ENCODE assay signal across 10 mouse cellular contexts in genomic region chr1:191989060-191989459, GRCm38 (mm10). TPM values are rescaled to one million over a fixed set of nuclear protein-coding genes. Genes with fewer than 3 reads are reported as not detected.
A peak's percentile ranks its signal among the peaks of the same experiment; 100 is the strongest.
DNase-seq lines count a peak whose midpoint lies in the region; ATAC-seq and TF ChIP-seq lines count a peak whose summit lies in the region.
"Had no signal": no experiment of that assay in that cellular context is flagged by ENCODE, and none has a peak within 500 bp of the region (broad histone marks: within the 10 kb centered on the region; RNA-seq: fewer than 3 reads in every experiment).

No protein-coding gene starts in this region.

- peak overlapping the region; percentile 71; the same call in 1 of the 2 replicates for H3K4me3 ChIP-seq in kidney, embryonic 16.5 days (ENCODE audit: low read length)
- no peak overlapping the region for H3K4me3 ChIP-seq in kidney, adult 2 months (ENCODE audit: insufficient read depth, low read depth, low read length)
- H3K4me3 ChIP-seq in embryonic facial prominence, embryonic 13.5 days: no peak overlapping the region
- H3K4me3 ChIP-seq in intestine, embryonic 16.5 days (ENCODE audit: low read length): no peak overlapping the region
- no peak overlapping the region for H3K4me3 ChIP-seq in midbrain, embryonic 15.5 days

- no peak for TF ChIP-seq POLR2A in kidney, adult 2 months (IDR thresholded peaks at IDR 0.05; ENCODE audit: low read depth, low read length)

- no peaks in the 10 kb centered on the region for H3K36me3 ChIP-seq in kidney, embryonic 16.5 days (ENCODE audit: insufficient read depth, low read length)
- no peaks in the 10 kb centered on the region for H3K36me3 ChIP-seq in kidney, adult 2 months (ENCODE audit: control insufficient read depth, insufficient read depth, low read length)
- H3K36me3 ChIP-seq in embryonic facial prominence, embryonic 13.5 days: no peaks in the 10 kb centered on the region
- H3K36me3 ChIP-seq in intestine, embryonic 16.5 days (ENCODE audit: control insufficient read depth, insufficient read depth, low read length): no peaks in the 10 kb centered on the region
- H3K36me3 ChIP-seq in midbrain, embryonic 15.5 days (replicated peaks): no peaks in the 10 kb centered on the region

- H3K27ac ChIP-seq in kidney, embryonic 16.5 days (ENCODE audit: low read length): no peak overlapping the region
- no peak overlapping the region for H3K27ac ChIP-seq in kidney, adult 2 months (ENCODE audit: insufficient read depth, low read depth, low read length)
- no peak overlapping the region for H3K27ac ChIP-seq in embryonic facial prominence, embryonic 13.5 days
- H3K27ac ChIP-seq in intestine, embryonic 16.5 days (ENCODE audit: low read length): 0 out of 2 replicates have a peak overlapping the region, but pooled peaks have one; percentile 4
- no peak overlapping the region for H3K27ac ChIP-seq in midbrain, embryonic 15.5 days

- ATAC-seq in kidney, embryonic 16.5 days (ENCODE audit: low FRiP score, low TSS enrichment): no peak
- ATAC-seq in embryonic facial prominence, embryonic 13.5 days (ENCODE audit: insufficient number of reproducible peaks, insufficient read depth, low FRiP score, low TSS enrichment, low read depth): no peak
- ATAC-seq in intestine, embryonic 16.5 days: no peak
- no peak for ATAC-seq in midbrain, embryonic 15.5 days (replicated peaks)

- no peak for DNase-seq in kidney, adult 2 months
- no peak for DNase-seq in gastrocnemius, postnatal 4 days (ENCODE audit: low spot score in 2 of 2)
- DNase-seq in right cerebral cortex, postnatal 25 days: no peak
- DNase-seq in urinary bladder, postnatal 36 days (ENCODE audit: low spot score in 2 of 2): no peak
- DNase-seq: lung, adult 18-20 months had no signal

- peaks cover 14% of the 10 kb centered on the region for H3K4me1 ChIP-seq in kidney, embryonic 16.5 days (ENCODE audit: insufficient read depth, low read length)
- no peaks in the 10 kb centered on the region; the same call in 1 of the 2 replicates for H3K4me1 ChIP-seq in kidney, adult 2 months (ENCODE audit: control insufficient read depth, insufficient read depth, low read length)
- 0 out of 2 replicates have a peak, but pooled peaks cover 3% of the 10 kb centered on the region for H3K4me1 ChIP-seq in embryonic facial prominence, embryonic 13.5 days
- H3K4me1 ChIP-seq in intestine, embryonic 16.5 days (ENCODE audit: control insufficient read depth, insufficient read depth, low read length): peaks cover 7% of the 10 kb centered on the region; the same call in 1 of the 2 replicates
- no peaks in the 10 kb centered on the region for H3K4me1 ChIP-seq in midbrain, embryonic 15.5 days

- no peaks in the 10 kb centered on the region; the same call in 1 of the 2 replicates for H3K27me3 ChIP-seq in kidney, embryonic 16.5 days (ENCODE audit: insufficient read depth, low read length)
- H3K27me3 ChIP-seq in kidney, adult 2 months (replicated peaks; ENCODE audit: control insufficient read depth, insufficient read depth, low read length): no peaks in the 10 kb centered on the region
- H3K27me3 ChIP-seq in embryonic facial prominence, embryonic 13.5 days: peaks cover 8% of the 10 kb centered on the region; the same call in 1 of the 2 replicates
- H3K27me3 ChIP-seq in intestine, embryonic 16.5 days (replicated peaks; ENCODE audit: control insufficient read depth, insufficient read depth, low read length): no peaks in the 10 kb centered on the region
- 0 out of 2 replicates have a peak, but pooled peaks cover 4% of the 10 kb centered on the region for H3K27me3 ChIP-seq in midbrain, embryonic 15.5 days (replicated peaks)

- no peaks in the 10 kb centered on the region for H3K9me3 ChIP-seq in kidney, embryonic 16.5 days (ENCODE audit: low read length)
- no peaks in the 10 kb centered on the region for H3K9me3 ChIP-seq in embryonic facial prominence, embryonic 13.5 days
- no peaks in the 10 kb centered on the region for H3K9me3 ChIP-seq in intestine, embryonic 16.5 days (ENCODE audit: control insufficient read depth, low read length)
- H3K9me3 ChIP-seq in midbrain, embryonic 15.5 days: no peaks in the 10 kb centered on the region

- H3K9ac ChIP-seq in kidney, embryonic 16.5 days (replicated peaks; ENCODE audit: low read length): no peak overlapping the region
- H3K9ac ChIP-seq in embryonic facial prominence, embryonic 13.5 days: no peak overlapping the region
- H3K9ac ChIP-seq in intestine, embryonic 16.5 days (ENCODE audit: low read depth, low read length): no peak overlapping the region
- no peak overlapping the region for H3K9ac ChIP-seq in midbrain, embryonic 15.5 days

- 86% methylated on average over 5 of the region's 5 CpGs for WGBS in kidney, embryonic 16.5 days
- WGBS in kidney, adult 2 months: 88% methylated on average over 5 of the region's 5 CpGs
- WGBS in embryonic facial prominence, embryonic 13.5 days: 91% methylated on average over 5 of the region's 5 CpGs
- 86% methylated on average over 5 of the region's 5 CpGs for WGBS in intestine, embryonic 16.5 days
- WGBS in midbrain, embryonic 15.5 days: 93% methylated on average over 5 of the region's 5 CpGs

- TF ChIP-seq CTCF in kidney, adult 2 months (conservative IDR thresholded peaks at IDR 0.05; ENCODE audit: insufficient read depth, insufficient read length, low read depth, low read length): no peak

- H3K4me2 ChIP-seq in kidney, embryonic 16.5 days (replicated peaks; ENCODE audit: low read depth, low read length): peak overlapping the region; percentile 76; the same call in 1 of the 2 replicates
- H3K4me2 ChIP-seq in embryonic facial prominence, embryonic 13.5 days: peak overlapping the region; percentile 66
- H3K4me2 ChIP-seq in intestine, embryonic 16.5 days (ENCODE audit: low read depth, low read length): peak overlapping the region; percentile 71; the same call in 1 of the 2 replicates
- peak overlapping the region; percentile 59 for H3K4me2 ChIP-seq in midbrain, embryonic 15.5 days

RNA-seq across cellular contexts. Expression of gene Rd3, which starts 11.9 kb away (rescaled TPM):
- polyA plus RNA-seq in kidney, embryonic 16.5 days (2015; fragmentation: Nextera tagmentation; extraction: Ambion mirVana): 0.55 TPM in 2 replicates
- 0.41 and 0.88 TPM in 2 replicates for polyA plus RNA-seq in kidney, adult 2 months (2012; rRNA removed)
- polyA plus RNA-seq in embryonic facial prominence, embryonic 13.5 days (2015; fragmentation: Nextera tagmentation; extraction: Ambion mirVana): 1.7 and 3.8 TPM in 2 replicates
- 0.31 and 0.42 TPM in 2 replicates for polyA plus RNA-seq in intestine, embryonic 16.5 days (2015; fragmentation: Nextera tagmentation; extraction: Ambion mirVana)
- polyA plus RNA-seq in midbrain, embryonic 15.5 days (2015; fragmentation: Nextera tagmentation; extraction: Ambion mirVana): 2.9 and 3.1 TPM in 2 replicates
- total RNA-seq in gastrocnemius, postnatal 4 days (2021): not detected
- total RNA-seq: hematopoietic stem cell, adult 5-6 weeks had no signal
